Mouse (Mus musculus): ENCODE measurements around the gene Alox5ap. TPM values are rescaled to one million over a fixed set of nuclear protein-coding genes. Genes with fewer than 3 reads are reported as not detected.

Alox5ap gene
- total and polyA plus RNA-seq, 3 experiments, result 2.0 to 26.4 (median 9.9) TPM

GRCm38 (mm10) chr5:149286021-149286420 lies 21.5 kb downstream of the Alox5ap start:
- in situ Hi-C loops (cut with MboI; ENCODE audit: low pct_ligation_motif_present, low pct_unique_long_range_greater_than_20kb, low sequenced_read_pairs) (no loop called here), dilution Hi-C loops (cut with MboI; ENCODE audit: extremely low pct_ligation_motif_present, extremely low pct_unique_long_range_greater_than_20kb, low sequenced_read_pairs) (no loop called here)
- H3K9ac ChIP-seq (ENCODE audit: insufficient read depth, low read depth), result no peak overlapping the region
- H3K27me3 ChIP-seq (replicated peaks), result no peaks in the 10 kb centered on the region
- DNase-seq (ENCODE audit: extremely low read depth), result no peak
- no peak overlapping the region for H3K27ac ChIP-seq (ENCODE audit: insufficient read depth, low read depth)
- peaks cover 12% of the 10 kb centered on the region for H3K9me3 ChIP-seq (replicated peaks; ENCODE audit: low read length)
- TF ChIP-seq KAT2A (IDR thresholded peaks at IDR 0.05; ENCODE audit: insufficient replicate concordance, low read length), result no peak
- TF ChIP-seq RAD21 (IDR thresholded peaks at IDR 0.05; ENCODE audit: low read depth, low read length), result peak; percentile 70
- TF ChIP-seq EP300 (IDR thresholded peaks at IDR 0.05; ENCODE audit: low read length), result no peak
- TF ChIP-seq CTCF (conservative IDR thresholded peaks at IDR 0.05 in 1 of 2, IDR thresholded peaks at IDR 0.05 in 1 of 2; ENCODE audit: low read depth in 2 of 2, low read length in 2 of 2), result peak in 1 of 2 experiments; percentile 63; a peak in 2 of 4 replicates
- no peak for TF ChIP-seq GABPA (IDR thresholded peaks at IDR 0.05; ENCODE audit: insufficient replicate concordance, low read depth, low read length)
- peak; percentile 55 for TF ChIP-seq SMC3 (IDR thresholded peaks at IDR 0.05; ENCODE audit: low read depth, low read length)
- no peaks in the 10 kb centered on the region for H3K79me2 ChIP-seq (replicated peaks; ENCODE audit: control insufficient read depth, extremely low read depth, insufficient read depth, poor library complexity, severe bottlenecking)
- no peak overlapping the region for H3K4me3 ChIP-seq (replicated peaks in 1 of 3; ENCODE audit: low read depth in 2 of 3, low read length in 2 of 3, poor library complexity in 1 of 3)
- H3K4me2 ChIP-seq (ENCODE audit: insufficient read depth, low read depth, poor library complexity, severe bottlenecking), result no peak overlapping the region
- H3K36me3 ChIP-seq (replicated peaks in 1 of 2; ENCODE audit: control insufficient read depth in 1 of 2, insufficient read depth in 1 of 2, low read length in 1 of 2), result peaks cover 0 to 9% of the 10 kb centered on the region in 2 experiments
- H3K4me1 ChIP-seq (ENCODE audit: control insufficient read depth in 1 of 2, insufficient read depth in 2 of 2), result no peaks in the 10 kb centered on the region; a peak in 1 of 4 replicates

GRCm38 (mm10) chr5:149287148-149288038 lies 22.8 kb downstream of the Alox5ap start:
- Histone ChIP-seq H3K4me3 (replicated peaks in 1 of 3; ENCODE audit: low read depth in 2 of 3, low read length in 2 of 3, poor library complexity in 1 of 3) (no peak overlapping the region), H3K79me2 (replicated peaks; ENCODE audit: control insufficient read depth, extremely low read depth, insufficient read depth, poor library complexity, severe bottlenecking) (no peaks in the 10 kb centered on the region), H3K9ac (ENCODE audit: insufficient read depth, low read depth) (no peak overlapping the region), H3K9me3 (replicated peaks; ENCODE audit: low read length) (peaks cover 6% of the 10 kb centered on the region), H3K36me3 (replicated peaks in 1 of 2; ENCODE audit: control insufficient read depth in 1 of 2, insufficient read depth in 1 of 2, low read length in 1 of 2) (peaks cover 0 to 9% of the 10 kb centered on the region in 2 experiments), H3K4me1 (ENCODE audit: control insufficient read depth in 1 of 2, insufficient read depth in 2 of 2) (no peaks in the 10 kb centered on the region; a peak in 1 of 4 replicates), H3K4me2 (ENCODE audit: insufficient read depth, low read depth, poor library complexity, severe bottlenecking) (no peak overlapping the region), H3K27ac (ENCODE audit: insufficient read depth, low read depth) (no peak overlapping the region), H3K27me3 (replicated peaks) (no peaks in the 10 kb centered on the region)
- dilution Hi-C loops (cut with MboI; ENCODE audit: extremely low pct_ligation_motif_present, extremely low pct_unique_long_range_greater_than_20kb, low sequenced_read_pairs), result no loop called here
- DNase-seq (ENCODE audit: extremely low read depth), result no peak
- in situ Hi-C loops (cut with MboI; ENCODE audit: low pct_ligation_motif_present, low pct_unique_long_range_greater_than_20kb, low sequenced_read_pairs), result no loop called here
- no peak for TF ChIP-seq ZC3H11A (IDR thresholded peaks at IDR 0.05; ENCODE audit: low read depth, low read length)
- no peak for TF ChIP-seq ELF1 (IDR thresholded peaks at IDR 0.05; ENCODE audit: low read depth, low read length)
- no peak for TF ChIP-seq NELFE (IDR thresholded peaks at IDR 0.05; ENCODE audit: low read depth, low read length)
- no peak for TF ChIP-seq MAX (IDR thresholded peaks at IDR 0.05; ENCODE audit: low read length)
- no peak for TF ChIP-seq KAT2A (IDR thresholded peaks at IDR 0.05; ENCODE audit: insufficient replicate concordance, low read length)
- TF ChIP-seq JUND (conservative IDR thresholded peaks at IDR 0.05; ENCODE audit: low read depth, low read length), result no peak
- TF ChIP-seq MXI1 (IDR thresholded peaks at IDR 0.05; ENCODE audit: low read depth, low read length), result no peak
- TF ChIP-seq HCFC1 (IDR thresholded peaks at IDR 0.05; ENCODE audit: low read depth, low read length), result no peak

Data from CH12.LX (cell line).